Mouse (Mus musculus): ENCODE measurements around the gene Col25a1.

DNA sequence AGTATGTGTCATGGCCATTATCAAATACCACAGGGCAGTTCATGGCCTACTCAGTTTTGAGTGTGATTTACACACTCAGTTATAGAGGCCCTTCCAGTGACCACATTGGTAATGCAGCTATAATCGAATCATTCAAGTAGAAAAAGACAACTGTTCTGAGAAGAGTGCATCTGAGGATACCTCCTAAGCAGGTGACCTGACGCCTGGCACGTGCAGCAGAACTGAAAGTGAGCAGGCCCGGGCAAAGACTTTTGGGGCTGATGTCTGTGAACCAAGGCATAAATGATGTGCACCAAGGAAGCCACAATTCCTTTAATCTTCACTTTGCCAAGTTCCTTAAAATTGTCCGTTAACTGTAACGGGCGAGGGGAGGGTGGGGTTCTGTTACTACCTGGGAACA is 101.6 kb downstream of the Col25a1 start:
- no peak for TF ChIP-seq CTCF (IDR thresholded peaks at IDR 0.05; ENCODE audit: low read depth)
- TF ChIP-seq EP300 (IDR thresholded peaks at IDR 0.05; ENCODE audit: low read depth), result no peak

All from liver, embryonic 14.5 days (tissue).